Mouse (Mus musculus): Measurements from ENCODE around the gene Frmd4b. TPM values are rescaled to one million over a fixed set of nuclear protein-coding genes. Genes with fewer than 3 reads are reported as not detected.

Gene Frmd4b
- polyA plus RNA-seq, 1 experiment from 2014 or later: 21.5 TPM

GRCm38 (mm10) chr6:97338843-97339242 lies 278.5 kb downstream of the Frmd4b start:
- CTCF ChIA-PET: interaction anchor here (1.2 to 2.5 kb wide), 7 partner anchors 15 to 184 kb away, joined by 3 to 9 read pairs (median 6); no protein-coding TSS in a partner anchor
- peak; percentile 5 for ATAC-seq
- in situ Hi-C loops (cut with MboI; ENCODE audit: low pct_unique_long_range_greater_than_20kb): no loop called here
- POLR2A ChIA-PET: interaction anchor here (0.6 to 1.4 kb wide), 2 partner anchors 29 to 88 kb away, joined by 3 to 5 read pairs; no protein-coding TSS in a partner anchor
- H3K27me3 ChIP-seq: no peaks in the 10 kb centered on the region
- DNase-seq (ENCODE audit: low read depth, low spot score): no peak
- no peak for TF ChIP-seq CTCF (IDR thresholded peaks at IDR 0.05)

- ATAC-seq (no peak), DNase-seq (ENCODE audit: low read depth, low spot score) (no peak)
- POLR2A ChIA-PET: no interaction called here
- CTCF ChIA-PET: interaction anchor here (0.7 to 1.7 kb wide), 4 partner anchors 9 to 84 kb away, joined by 3 to 5 read pairs (median 4); no protein-coding TSS in a partner anchor
- TF ChIP-seq CTCF (IDR thresholded peaks at IDR 0.05): no peak
- no peaks in the 10 kb centered on the region for H3K27me3 ChIP-seq
- in situ Hi-C loops (cut with MboI; ENCODE audit: low pct_unique_long_range_greater_than_20kb): no loop called here
Measured at GRCm38 (mm10) chr6:97333323-97333722, 284.0 kb downstream of the Frmd4b start.

- no peak for TF ChIP-seq CTCF (IDR thresholded peaks at IDR 0.05)
- POLR2A ChIA-PET: no interaction called here
- DNase-seq (ENCODE audit: low read depth, low spot score) (no peak), ATAC-seq (no peak)
- in situ Hi-C loops (cut with MboI; ENCODE audit: low pct_unique_long_range_greater_than_20kb): no loop called here
- H3K27me3 ChIP-seq: no peaks in the 10 kb centered on the region
- CTCF ChIA-PET: interaction anchor here (1.0 kb wide), 1 partner anchor 10 kb away, joined by 4 read pairs; no protein-coding TSS in a partner anchor
Measured at GRCm38 (mm10) chr6:97323951-97324350, 293.4 kb downstream of the Frmd4b start.

- H3K27me3 ChIP-seq: no peaks in the 10 kb centered on the region
- ChIA-PET POLR2A (no interaction called here), CTCF (no interaction called here)
- no peak for DNase-seq (ENCODE audit: low read depth, low spot score)
- in situ Hi-C loops (cut with MboI; ENCODE audit: low pct_unique_long_range_greater_than_20kb): no loop called here
- ATAC-seq: no peak
- TF ChIP-seq CTCF (IDR thresholded peaks at IDR 0.05): no peak
Measured at GRCm38 (mm10) chr6:97322126-97322525, 295.2 kb downstream of the Frmd4b start.

GRCm38 (mm10) chr6:97321156-97321555 lies 296.2 kb downstream of the Frmd4b start:
- in situ Hi-C loops (cut with MboI; ENCODE audit: low pct_unique_long_range_greater_than_20kb): no loop called here
- CTCF ChIA-PET: interaction anchor here (1.5 kb wide), 1 partner anchor 12 kb away, joined by 5 read pairs; no protein-coding TSS in a partner anchor
- ATAC-seq: no peak

GRCm38 (mm10) chr6:97319081-97319480 lies 298.3 kb downstream of the Frmd4b start:
- DNase-seq (ENCODE audit: low read depth, low spot score) (no peak), ATAC-seq (no peak)
- no peak for TF ChIP-seq CTCF (IDR thresholded peaks at IDR 0.05)
- POLR2A ChIA-PET: no interaction called here
- CTCF ChIA-PET: no interaction called here
- in situ Hi-C loops (cut with MboI; ENCODE audit: low pct_unique_long_range_greater_than_20kb): no loop called here
- H3K27me3 ChIP-seq: no peaks in the 10 kb centered on the region

More at GRCm38 (mm10) chr6:97321156-97321555, 296.2 kb downstream of the Frmd4b start:
- no peak for TF ChIP-seq CTCF (IDR thresholded peaks at IDR 0.05)
- DNase-seq (ENCODE audit: low read depth, low spot score): no peak
- H3K27me3 ChIP-seq: no peaks in the 10 kb centered on the region
- POLR2A ChIA-PET: interaction anchor here (1.5 kb wide), 1 partner anchor 11 kb away, joined by 4 read pairs; no protein-coding TSS in a partner anchor

GRCm38 (mm10) chr6:97317956-97318355 lies 299.4 kb downstream of the Frmd4b start:
- DNase-seq (ENCODE audit: low read depth, low spot score): no peak
- TF ChIP-seq CTCF (IDR thresholded peaks at IDR 0.05): no peak
- in situ Hi-C loops (cut with MboI; ENCODE audit: low pct_unique_long_range_greater_than_20kb): no loop called here
- ChIA-PET POLR2A (no interaction called here), CTCF (interaction anchor here (1.6 kb wide), 1 partner anchor 99 kb away, joined by 5 read pairs; no protein-coding TSS in a partner anchor)
- no peak for ATAC-seq
- no peaks in the 10 kb centered on the region for H3K27me3 ChIP-seq

GRCm38 (mm10) chr6:97316716-97317115 lies 300.6 kb downstream of the Frmd4b start:
- no peak for ATAC-seq
- in situ Hi-C loops (cut with MboI; ENCODE audit: low pct_unique_long_range_greater_than_20kb): no loop called here
- no peak for TF ChIP-seq CTCF (IDR thresholded peaks at IDR 0.05)
- CTCF ChIA-PET: no interaction called here
- no peak for DNase-seq (ENCODE audit: low read depth, low spot score)
- no peaks in the 10 kb centered on the region for H3K27me3 ChIP-seq
- POLR2A ChIA-PET: no interaction called here

- CTCF ChIA-PET: interaction anchor here (0.8 to 1.4 kb wide), 3 partner anchors 14 to 102 kb away, joined by 3 to 7 read pairs (median 4); no protein-coding TSS in a partner anchor
- TF ChIP-seq CTCF (IDR thresholded peaks at IDR 0.05): no peak
Measured at GRCm38 (mm10) chr6:97315311-97315710, 302.0 kb downstream of the Frmd4b start.

GRCm38 (mm10) chr6:97312545-97312939 lies 304.8 kb downstream of the Frmd4b start:
- no peak for DNase-seq (ENCODE audit: low read depth, low spot score)
- TF ChIP-seq CTCF (IDR thresholded peaks at IDR 0.05): no peak
- no peak for ATAC-seq
- no peaks in the 10 kb centered on the region for H3K27me3 ChIP-seq
- in situ Hi-C loops (cut with MboI; ENCODE audit: low pct_unique_long_range_greater_than_20kb): loop anchor here (5.0 kb wide), 1 partner anchor 40 kb away; no protein-coding TSS in a partner anchor
- ChIA-PET POLR2A (interaction anchor here (1.4 kb wide), 1 partner anchor 18 kb away, joined by 4 read pairs; no protein-coding TSS in a partner anchor), CTCF (no interaction called here)

More at GRCm38 (mm10) chr6:97315311-97315710, 302.0 kb downstream of the Frmd4b start:
- in situ Hi-C loops (cut with MboI; ENCODE audit: low pct_unique_long_range_greater_than_20kb): no loop called here
- POLR2A ChIA-PET: interaction anchor here (0.8 kb wide), 1 partner anchor 16 kb away, joined by 4 read pairs; no protein-coding TSS in a partner anchor
- ATAC-seq (peak; percentile 34), DNase-seq (ENCODE audit: low read depth, low spot score) (no peak)
- no peaks in the 10 kb centered on the region for H3K27me3 ChIP-seq

Data from Patski (cell line).